Mouse (Mus musculus) cerebral cortex, adult 2 months (tissue): ENCODE measurements around the gene Fbxw8.

Experiments
- WGBS: fragments of 180-500 bp; shearing (Covaris S2); methylation state at CpG from one replicate; pipeline ENCODE4 v1.1.7; 2018; 5-methylcytosine and 5-hydroxymethylcytosine counted together

Fbxw8 gene

DNA sequence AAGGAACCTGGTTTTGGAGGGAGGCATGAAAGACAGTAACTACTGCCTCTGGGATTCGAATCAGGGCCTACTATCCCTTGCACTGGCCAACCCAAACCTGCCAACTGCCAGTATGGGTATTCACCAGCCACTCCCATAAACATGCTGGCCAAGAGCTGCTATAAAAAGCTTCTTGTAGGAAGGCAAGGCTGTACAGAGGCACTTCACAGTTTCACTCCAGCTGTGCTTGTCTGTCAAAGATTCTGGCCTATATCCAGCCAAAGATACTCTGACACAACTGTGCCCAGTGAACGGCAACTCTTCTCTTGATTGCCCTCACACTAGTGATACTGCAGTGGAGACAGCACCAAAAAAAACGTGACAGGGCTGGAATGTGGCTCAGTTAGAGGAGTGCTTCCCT, 5.6 kb downstream of the Fbxw8 start:
- WGBS: 46% methylated on average over 3 of the region's 3 CpGs

DNA sequence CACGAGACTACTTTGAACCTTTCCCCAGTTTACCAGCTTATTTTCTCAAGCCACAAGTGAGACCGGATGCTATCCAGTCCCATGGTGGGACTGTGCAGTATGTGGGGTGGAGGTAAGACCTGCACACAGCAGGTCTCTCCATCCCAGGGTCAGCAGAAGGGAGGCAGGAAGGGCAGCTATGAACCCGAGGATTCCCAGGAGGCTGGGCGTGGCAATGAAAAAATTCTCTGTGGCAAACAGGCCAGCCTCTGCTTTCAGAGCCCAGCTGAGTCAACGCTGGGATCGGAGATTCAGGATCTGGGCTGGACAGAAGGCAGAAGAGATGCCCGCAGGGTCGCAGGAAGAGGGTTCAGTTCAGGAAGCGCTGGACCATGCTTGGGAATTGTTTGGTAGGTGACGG, 8.0 kb downstream of the Fbxw8 start:
- 78% methylated on average over 10 of the region's 10 CpGs for WGBS

DNA sequence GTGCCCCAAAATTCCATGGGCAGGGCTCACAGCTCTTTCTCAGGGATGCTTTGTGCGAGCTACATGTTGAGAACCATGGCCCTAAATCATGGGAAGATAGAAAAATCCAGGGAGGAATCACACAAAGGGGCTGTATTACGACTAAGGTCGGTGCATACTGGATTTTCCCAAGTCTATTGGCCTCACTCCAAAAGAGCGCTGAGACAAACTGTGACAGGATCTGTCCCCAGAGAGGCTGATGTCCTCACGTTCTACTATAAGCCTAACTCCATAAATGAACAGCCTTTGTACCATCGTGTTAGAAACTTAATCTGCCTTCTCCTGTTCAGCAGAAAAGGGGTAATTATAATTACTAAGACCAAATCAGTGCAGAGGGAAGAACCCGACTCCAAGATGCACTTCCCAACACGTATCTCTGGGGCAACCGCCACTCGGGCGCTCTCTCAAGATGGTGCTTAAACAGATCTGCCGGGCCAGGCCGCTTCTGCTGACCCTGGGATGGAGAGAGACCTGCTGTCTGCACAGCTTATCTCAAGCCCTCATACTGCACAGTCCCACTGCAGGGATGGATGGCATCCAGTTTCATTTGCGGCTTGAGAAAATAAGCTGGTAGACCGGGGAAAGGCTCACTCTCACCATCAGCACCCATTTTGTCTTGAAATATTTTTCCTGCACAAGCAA, 9.1 kb downstream of the Fbxw8 start:
- 48% methylated on average over 15 of the region's 15 CpGs for WGBS

DNA sequence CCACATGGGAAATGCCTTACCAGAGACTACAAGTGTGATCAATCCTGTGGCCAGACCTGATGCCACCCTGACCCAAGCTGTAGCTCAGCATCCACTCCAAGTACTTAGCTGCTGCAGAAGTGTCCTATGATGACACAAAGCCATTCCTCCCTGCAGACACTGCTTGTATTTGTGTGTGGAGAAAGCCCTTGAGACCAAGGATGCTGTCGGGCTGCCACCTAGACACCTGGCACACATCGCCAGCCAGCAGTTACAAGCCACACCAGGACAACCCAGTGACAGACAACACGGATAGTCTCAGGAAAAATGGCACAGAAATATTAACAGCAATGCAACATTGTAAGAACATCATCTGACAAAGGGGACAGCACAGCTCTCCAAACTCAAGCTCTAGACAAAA, 9.8 kb downstream of the Fbxw8 start:
- WGBS: 77% methylated on average over 3 of the region's 3 CpGs

DNA sequence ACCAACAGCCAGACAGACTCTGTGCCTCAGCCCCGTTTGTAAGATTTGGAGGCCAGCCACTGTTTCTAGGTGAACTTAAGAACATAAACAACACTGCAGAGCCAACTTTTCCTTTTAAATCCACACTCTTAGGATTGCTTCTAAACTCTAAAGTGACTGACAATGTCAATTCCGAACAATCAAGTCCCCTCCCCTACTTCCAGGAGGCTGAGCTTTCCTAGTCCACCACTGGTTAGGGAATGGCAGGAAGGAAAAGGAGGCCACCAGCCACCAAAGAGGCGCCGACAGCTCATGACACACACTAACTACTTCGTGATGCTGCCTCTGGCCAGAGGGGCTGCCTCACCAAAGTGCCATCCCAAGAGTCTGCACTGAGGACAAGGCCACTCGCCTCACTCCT, 10.5 kb downstream of the Fbxw8 start:
- WGBS: 78% methylated on average over 6 of the region's 6 CpGs

DNA sequence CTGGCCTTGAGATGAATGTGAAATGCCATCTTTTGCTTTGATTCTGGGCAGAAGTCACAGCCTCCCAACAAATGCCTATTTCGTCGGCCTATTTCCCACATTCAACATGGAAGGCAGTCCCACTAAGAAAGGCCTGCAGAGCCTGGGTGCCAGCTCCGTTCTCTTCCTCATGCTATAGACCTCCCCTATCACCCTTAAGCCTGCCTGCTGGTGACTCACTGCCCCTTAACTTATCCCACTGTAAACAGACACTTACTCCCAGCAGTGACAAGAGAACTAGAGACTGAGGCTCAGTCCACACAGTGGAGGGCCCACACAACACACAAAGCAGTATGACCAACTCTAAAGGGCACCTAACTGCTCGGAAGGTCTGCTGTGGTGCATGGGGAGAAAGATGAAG, 10.9 kb downstream of the Fbxw8 start:
- WGBS: 92% methylated on average over 4 of the region's 4 CpGs

DNA sequence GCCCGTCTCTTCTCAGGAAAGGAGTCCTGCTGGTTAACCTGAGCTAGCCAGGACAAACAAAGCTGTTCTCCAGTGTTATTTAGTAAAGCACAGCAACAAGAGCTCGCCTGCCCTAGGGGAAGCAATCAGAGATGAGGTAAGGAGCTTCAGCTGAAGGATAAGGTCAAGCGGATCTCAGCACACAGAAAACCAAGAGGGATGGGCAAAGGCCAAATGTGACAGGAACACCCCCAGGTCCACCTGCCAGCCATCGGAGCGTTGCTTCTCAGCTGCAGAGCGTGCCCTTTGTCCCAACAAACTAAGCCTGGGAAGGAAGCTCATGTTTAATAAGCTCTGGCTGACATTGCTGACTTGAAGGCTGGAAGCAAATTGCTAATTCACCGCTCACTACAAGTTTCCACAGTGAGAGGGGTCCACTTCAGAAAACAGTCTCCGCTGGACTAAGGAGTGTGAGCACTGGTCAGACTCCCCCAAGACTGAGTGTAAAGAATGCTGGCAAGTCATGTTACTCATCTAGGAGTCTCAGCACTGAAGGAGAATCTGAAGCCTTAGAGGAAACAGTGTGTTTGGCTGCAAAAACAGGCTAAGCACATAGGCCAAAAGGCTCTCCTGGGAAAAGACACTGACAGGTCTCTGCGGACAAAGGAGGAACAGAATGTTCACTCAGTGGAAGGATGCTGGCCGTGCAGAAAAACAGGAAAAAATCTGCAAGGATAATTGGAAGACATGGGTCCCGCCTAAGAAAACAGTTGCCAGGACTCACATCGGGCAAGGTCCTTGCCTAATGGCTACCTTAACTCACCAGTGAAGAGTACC, 11.8 kb downstream of the Fbxw8 start:
- 71% methylated on average over 12 of the region's 12 CpGs for WGBS

DNA sequence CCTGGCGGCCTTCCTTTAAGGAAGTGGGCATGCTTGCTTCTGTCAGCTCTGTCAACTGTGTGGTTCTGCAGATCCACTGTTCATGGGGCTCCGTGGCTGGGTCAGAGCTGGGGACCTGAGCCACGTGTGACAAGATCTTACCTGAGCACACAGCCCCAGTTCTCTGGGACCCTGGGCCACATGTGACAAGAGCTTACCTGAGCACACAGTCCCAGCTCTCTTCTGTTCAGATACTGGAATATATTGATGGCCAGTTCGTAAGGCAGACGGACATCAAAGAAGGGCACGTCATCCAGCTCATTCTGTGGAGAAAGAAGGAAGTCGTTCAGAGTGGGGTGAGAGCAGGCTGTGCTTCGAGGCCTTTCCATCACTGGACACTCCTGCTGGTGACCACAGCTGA, 12.8 kb downstream of the Fbxw8 start:
- 83% methylated on average over 8 of the region's 8 CpGs for WGBS

DNA sequence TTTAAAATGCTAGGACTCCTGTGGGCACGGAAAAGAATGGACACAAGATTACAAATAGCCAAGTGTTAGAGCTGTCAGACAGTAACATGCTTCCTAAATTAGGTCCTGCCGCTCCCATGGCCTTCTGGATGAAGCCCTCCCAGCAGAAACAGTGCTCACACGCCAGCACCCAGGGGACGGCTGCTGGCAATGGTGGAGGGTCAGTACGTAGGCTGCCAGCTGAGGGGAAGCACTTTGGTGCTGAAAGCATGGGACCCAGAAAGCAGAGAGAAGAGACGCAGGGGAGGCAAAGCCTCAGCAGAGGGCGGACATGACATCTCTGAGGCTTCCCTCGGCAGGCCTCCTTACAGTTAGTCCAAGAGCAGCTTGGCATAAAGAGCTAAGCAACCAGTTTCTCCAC, 15.6 kb downstream of the Fbxw8 start:
- 82% methylated on average over 8 of the region's 8 CpGs for WGBS

DNA sequence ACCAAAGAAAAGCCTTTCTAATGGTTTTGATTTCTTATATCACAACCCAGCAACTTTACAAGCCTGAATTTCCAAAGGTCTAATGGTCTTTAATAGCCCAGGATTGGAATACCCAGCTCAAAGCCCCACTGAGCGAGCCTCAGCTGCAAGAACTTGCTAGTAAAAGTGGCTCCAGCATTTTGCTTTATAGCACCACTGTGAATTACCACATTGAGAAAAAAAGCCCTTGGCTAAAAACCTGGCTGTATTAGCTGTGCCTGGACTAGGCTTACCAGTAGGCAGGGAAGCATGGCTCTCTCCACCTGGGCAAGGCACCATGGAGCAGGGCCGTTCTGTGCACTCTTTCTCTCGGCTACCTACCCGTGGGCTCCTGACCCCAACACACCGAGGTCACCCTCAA, 18.9 kb downstream of the Fbxw8 start:
- WGBS: 89% methylated on average over 5 of the region's 5 CpGs

DNA sequence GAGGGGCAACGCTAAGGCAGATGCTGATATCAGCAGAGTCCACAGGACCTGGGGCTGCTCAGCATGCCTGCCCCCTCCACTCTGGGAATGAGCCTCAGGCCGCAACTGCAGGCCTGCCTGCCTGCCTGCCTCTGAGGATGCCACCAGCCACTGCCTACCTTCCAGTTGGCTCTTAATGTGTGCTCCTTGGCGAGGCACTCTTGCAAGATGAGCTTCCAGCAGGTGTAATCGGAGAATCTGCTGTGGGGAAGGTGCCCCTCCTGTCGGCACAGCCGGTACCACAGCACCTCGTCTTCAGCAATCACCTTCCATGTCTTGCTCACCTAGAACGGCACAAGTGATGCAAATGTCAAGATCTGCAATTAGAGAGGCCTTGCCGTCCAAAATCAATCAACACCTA, 26.6 kb downstream of the Fbxw8 start:
- WGBS: 81% methylated on average over 9 of the region's 9 CpGs

DNA sequence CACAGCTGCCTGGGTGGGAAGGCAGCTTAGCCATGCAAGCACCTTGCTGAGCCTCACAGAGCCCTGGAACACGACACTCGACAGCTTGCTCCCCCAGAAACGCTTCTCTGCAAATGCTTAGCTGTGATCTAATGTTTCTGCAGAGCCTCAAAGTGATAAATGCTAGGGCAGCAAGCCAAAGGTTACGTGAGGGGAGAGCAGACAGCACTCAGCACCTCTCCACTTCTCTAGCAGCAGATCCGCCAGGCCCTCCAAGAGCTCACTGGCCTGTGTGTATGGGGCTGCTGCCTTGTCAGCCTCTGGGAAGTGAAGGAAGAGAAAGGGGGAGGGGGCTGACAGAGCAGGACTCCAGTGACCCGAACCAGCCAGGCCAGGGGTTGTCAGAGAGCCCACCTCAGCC, 27.1 kb downstream of the Fbxw8 start:
- 70% methylated on average over 6 of the region's 6 CpGs for WGBS

DNA sequence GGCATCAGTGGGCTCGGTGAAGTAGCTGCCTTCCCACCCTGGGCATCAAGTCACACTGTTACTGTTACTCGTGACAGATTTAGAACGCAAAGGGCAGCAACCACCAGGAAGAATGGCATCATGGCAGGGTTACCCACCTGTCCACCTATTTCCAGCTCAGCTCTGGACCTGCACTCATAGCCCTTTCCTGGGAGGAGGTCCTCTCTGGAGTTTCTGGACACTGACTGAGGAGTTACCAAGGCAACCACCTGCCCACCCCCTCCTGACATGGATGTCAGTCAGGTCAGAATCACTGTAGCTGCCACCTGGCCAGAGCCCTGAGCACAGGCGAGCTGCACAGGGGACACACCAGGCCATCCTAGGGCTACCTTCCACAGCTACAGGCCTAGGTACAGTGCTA, 28.6 kb downstream of the Fbxw8 start:
- WGBS: 82% methylated on average over 4 of the region's 4 CpGs

DNA sequence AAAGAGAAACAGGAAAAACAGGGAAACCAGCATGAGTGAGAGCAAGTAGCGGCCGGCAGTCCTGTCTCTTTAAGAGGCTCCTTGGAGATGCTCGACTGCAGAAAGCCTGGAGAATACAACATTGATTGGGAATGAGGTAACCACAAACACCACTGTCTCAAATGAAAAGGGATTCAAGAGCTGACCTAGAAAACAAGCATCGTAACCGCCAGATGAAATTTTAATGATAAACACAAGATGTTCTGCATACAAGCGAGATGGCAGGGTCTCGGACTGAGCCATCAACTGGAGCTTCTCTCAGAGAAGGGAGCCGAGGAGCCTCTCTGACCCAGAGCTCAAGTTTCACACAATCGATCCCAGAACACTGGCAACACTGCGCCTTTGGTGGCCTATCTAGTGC, 32.2 kb downstream of the Fbxw8 start:
- 48% methylated on average over 10 of the region's 10 CpGs for WGBS

DNA sequence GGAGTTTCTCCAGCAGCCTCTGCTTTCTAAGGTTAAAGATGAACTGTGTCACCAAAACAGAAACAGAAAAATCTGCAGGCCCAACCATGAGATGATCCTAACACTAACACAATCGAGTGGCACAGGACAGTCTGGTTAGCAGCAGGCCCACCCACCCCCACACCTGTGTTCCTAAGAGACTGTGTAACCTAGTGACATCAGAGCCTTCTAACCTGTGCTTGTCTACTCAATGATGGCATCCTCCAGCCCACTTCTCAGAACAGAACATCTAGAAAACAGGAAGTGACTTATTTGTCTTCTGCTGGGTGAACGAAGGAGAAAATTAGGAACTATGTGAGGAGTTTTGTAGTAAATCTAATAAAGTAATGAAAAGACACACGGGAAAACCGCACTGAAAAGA, 33.3 kb downstream of the Fbxw8 start:
- 83% methylated on average over 4 of the region's 4 CpGs for WGBS

DNA sequence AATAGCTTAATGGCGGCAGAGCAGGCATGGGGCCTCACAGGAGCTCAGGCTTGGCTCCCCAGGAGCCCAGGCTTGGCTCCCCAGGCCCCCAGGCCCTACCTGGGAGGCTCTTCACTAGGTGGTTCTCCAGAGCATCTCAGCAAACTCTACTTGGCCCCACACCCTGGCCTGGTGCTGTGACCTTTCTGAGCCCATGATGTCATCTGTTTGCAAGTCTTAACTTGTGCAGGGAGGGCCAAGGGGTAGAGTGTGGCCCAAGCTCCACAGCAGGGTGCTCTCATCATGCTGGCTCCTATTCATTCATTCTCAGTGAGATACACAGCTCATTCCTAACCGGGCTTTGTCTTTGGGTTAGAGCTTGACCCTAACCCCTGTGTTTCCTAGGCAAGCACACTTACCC, 34.6 kb downstream of the Fbxw8 start:
- WGBS: 60% methylated on average over 2 of the region's 2 CpGs

DNA sequence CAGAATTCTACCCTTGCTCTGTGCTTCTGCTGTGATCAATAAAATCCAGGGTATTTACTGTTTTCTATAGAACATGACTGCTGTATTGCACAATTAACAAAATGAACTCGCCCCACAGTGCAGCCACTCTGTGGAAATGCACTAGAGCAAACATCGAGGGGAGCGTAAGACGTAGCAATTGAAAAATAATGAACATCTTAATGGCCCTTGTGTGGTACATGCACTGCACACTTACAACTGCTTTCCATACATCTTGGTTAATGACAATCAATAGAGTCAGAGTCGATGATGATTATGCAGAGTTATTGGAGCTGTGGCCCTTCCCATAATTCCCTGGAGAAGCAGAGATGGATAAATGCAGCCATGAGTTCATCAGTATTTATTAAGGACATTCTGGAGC, 36.3 kb downstream of the Fbxw8 start:
- 96% methylated on average over 5 of the region's 5 CpGs for WGBS

DNA sequence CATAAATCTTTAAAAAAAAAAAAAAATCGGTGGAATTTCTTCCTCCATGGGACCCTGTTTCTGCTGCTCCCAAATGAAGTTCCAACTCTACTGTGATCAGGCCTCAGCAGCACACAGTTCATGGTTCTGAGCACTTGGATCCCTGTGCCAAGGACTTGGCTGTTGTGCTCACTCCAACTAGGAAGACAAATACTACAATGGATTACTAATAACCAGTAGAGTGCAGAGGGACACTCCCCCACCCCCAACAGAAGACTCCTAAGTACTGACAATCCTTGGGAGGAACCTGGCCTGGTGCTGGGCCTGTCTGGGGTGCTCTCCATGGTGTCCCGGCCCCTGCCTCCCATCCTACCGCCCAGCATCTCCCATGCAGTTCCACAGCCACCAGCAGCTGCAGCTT, 36.9 kb downstream of the Fbxw8 start:
- WGBS: 87% methylated on average over 3 of the region's 3 CpGs

DNA sequence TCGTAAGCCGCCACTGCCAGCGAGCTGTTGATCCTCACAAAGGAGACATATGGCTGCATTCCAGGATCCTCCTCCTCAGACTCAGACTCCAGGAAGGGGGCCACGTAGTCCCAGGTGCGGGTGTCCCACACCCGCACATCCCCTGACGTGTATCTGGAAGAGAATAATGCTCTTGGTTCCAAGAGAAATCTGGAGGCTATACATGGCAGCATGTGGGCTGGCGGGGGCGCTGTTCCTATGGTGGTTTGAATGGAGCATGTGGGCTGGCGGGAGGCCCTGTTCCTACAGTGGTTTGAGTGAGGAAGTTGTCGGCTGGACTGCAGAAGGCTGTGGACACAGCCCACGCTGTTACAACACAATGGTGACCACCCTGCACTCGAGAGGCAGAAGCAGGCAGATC, 41.6 kb downstream of the Fbxw8 start:
- 33% methylated on average over 13 of the region's 13 CpGs for WGBS

DNA sequence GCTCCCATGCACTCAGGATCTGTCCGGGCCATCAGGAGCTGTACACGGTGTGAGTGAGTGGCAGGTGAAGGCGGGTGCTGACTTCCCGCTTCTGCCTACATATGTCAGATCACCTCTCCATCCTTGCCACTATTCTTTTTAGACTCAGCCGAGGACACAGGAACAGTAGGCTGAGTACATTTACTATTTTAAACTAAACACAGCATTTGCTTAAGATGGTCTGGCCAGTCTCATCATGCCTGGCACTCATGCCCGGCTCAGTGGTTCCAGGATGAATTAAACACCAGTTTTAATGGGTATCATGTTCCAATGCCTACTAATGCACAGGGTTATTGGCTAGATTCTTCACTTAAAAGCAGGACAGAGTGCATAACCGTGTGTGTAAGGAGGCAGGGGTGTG, 42.2 kb downstream of the Fbxw8 start:
- 43% methylated on average over 7 of the region's 7 CpGs for WGBS

DNA sequence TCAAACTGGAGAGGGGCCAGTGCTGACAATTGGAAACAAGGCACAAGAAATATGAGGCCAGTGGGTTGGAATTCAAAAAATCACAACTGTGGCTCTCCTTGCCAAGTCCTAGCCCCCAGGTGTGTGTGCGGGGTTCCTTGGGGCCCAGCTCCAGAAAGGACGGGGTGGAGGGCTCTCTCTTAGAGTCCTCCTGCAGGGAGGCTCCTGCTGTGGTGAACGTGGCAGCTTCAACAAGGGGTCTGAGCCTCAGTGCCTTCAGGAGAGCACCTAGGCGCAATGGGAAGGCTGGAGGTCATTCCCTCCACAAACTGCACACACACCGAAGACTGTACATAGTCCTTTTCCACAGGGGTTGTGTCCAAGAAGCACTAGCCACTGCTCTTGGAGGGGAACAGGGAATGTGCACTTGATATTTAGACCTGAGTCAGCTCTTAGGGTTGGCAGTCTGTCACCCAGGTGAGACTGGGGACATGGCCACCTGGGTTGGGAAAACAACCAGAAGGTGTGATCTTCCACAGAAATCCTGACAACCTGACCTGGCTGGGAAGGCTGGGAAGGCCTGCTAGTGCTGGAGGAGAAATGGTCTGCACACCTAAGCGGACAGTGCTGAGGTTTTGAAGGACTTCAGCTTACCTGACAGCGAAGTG, 46.3 kb downstream of the Fbxw8 start:
- 68% methylated on average over 7 of the region's 7 CpGs for WGBS

DNA sequence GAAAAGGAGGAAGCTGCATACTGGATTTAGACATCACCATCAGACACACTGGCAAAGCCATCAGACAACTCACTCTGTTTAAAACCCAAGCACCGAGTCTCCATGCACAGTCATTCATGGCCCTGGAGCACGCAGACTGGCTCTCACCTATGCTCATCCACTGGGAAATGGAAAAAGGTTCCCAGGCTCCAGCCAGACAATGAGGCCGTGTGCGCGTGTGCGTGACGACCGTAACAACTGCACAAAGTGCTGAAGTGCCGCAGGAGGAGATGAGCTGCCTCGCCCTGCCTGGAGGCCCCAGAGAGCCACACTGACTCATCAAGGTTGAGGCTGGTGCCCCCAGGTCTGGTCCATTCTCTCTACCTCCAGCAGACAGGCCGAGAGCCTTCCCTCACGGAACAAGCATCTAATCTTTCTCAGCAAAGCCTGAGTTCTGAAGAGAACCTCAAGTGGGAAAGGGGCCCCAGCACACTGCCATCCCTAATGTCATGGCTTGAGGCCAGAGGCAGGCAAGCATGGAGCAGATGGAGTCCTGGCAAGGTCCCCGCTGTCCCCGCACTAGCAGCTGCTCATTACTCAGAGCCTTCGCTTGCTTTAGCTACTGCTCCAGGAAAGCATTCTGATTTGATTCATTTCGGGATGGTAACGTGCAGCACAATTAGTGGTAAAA, 47.0 kb downstream of the Fbxw8 start:
- 42% methylated on average over 17 of the region's 17 CpGs for WGBS

DNA sequence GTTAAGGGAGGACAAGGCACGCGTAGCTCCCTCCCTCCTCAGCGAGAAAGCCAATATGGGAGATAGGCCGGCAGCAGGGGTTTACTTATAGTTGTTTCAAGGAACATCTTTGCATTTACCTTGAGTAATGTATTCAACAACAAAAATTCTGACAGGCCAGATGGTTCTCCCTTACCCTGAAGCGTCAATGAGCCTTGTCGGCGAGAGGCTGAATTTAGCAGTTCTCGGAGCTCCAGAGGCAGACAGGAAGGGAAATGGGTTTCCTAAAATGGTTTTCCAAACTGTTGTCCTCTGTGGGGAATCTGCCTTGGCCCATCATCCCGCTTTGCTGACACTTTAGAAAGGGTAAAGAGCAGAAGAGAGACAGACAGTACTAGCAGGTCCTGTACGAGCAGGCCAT, 48.6 kb downstream of the Fbxw8 start:
- WGBS: 56% methylated on average over 10 of the region's 10 CpGs
